Mouse (Mus musculus): ENCODE measurements around the gene Plekhg5. TPM values are rescaled to one million over a fixed set of nuclear protein-coding genes. Genes with fewer than 3 reads are reported as not detected.

Gene Plekhg5
- polyA plus RNA-seq, 1 experiment from 2014 or later, result 13.0 TPM

DNA sequence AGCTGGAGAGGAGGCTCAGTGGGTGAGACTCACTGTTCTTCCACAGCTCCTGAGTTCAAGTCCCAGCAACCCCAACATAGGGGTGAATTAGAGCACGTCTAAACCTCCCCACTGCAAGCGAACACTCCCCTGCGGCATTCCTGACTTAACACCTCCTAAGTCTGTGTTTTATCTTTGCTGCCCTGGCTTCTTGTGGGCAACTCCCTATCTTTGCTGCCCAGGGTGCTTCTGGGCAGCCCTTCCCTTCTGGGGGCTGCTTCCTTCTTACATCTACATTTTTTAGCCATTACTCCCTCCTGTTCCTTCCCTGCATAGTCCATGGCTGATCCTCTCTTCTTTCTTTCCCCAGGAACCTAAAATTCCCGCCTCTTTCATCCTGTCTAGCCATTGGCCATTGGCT lies 38.4 kb downstream of the Plekhg5 start:
- no peaks in the 10 kb centered on the region for H3K27me3 ChIP-seq
- in situ Hi-C loops (cut with MboI; ENCODE audit: low pct_unique_long_range_greater_than_20kb), result no loop called here
- POLR2A ChIA-PET, result no interaction called here
- ATAC-seq (no peak), DNase-seq (ENCODE audit: low read depth, low spot score) (no peak)
- CTCF ChIA-PET, result interaction anchor here (1.2 kb wide), 1 partner anchor 48 kb away, joined by 3 read pairs; no protein-coding TSS in a partner anchor
- TF ChIP-seq CTCF (IDR thresholded peaks at IDR 0.05), result no peak

DNA sequence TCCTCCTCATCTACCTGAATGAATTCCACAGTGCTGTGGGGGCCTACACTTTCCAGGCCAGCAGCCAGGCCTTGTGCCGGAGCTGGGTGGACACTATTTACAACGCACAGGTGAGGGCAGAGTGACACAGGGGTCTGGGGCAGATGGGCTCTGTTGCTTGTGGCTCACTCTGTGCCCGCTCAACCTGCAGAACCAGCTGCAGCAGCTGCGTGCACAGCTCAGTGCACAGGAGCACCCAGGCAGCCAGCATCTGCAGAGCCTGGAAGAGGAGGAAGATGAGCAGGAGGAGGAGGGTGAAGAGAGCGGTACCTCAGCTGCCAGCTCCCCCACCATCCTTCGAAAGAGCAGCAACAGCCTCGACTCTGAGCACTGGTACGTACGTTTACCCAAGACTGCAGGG lies 40.0 kb downstream of the Plekhg5 start:
- H3K27me3 ChIP-seq, result no peaks in the 10 kb centered on the region
- ChIA-PET POLR2A (no interaction called here), CTCF (interaction anchor here (1.1 to 1.3 kb wide), 2 partner anchors 9 to 28 kb away, joined by 3 read pairs; no protein-coding TSS in a partner anchor)
- no peak for TF ChIP-seq CTCF (IDR thresholded peaks at IDR 0.05)
- in situ Hi-C loops (cut with MboI; ENCODE audit: low pct_unique_long_range_greater_than_20kb), result no loop called here
- ATAC-seq (no peak), DNase-seq (ENCODE audit: low read depth, low spot score) (no peak)

DNA sequence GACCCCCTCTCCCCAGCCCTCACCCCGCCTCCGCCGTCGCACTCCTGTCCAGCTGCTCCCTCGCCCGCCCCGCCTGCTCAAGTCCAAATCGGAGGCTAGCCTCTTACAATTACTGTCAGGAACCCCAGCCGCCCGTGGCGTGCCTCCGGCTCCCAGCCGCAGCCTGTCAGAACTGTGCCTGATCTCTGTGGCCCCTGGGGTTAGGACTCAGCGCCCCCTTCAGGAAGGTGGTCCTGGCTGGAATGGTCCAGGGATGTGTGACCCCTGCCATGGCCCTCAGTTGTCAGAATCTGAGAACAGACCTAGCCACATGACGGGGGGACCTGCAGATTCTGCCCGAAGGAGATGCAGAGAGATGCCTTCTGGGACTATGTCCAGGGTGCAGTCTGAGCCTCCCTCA lies 41.8 kb downstream of the Plekhg5 start:
- in situ Hi-C loops (cut with MboI; ENCODE audit: low pct_unique_long_range_greater_than_20kb), result no loop called here
- POLR2A ChIA-PET, result no interaction called here
- ATAC-seq (no peak), DNase-seq (ENCODE audit: low read depth, low spot score) (no peak)
- no peak for TF ChIP-seq CTCF (IDR thresholded peaks at IDR 0.05)
- H3K27me3 ChIP-seq, result no peaks in the 10 kb centered on the region
- CTCF ChIA-PET, result no interaction called here

DNA sequence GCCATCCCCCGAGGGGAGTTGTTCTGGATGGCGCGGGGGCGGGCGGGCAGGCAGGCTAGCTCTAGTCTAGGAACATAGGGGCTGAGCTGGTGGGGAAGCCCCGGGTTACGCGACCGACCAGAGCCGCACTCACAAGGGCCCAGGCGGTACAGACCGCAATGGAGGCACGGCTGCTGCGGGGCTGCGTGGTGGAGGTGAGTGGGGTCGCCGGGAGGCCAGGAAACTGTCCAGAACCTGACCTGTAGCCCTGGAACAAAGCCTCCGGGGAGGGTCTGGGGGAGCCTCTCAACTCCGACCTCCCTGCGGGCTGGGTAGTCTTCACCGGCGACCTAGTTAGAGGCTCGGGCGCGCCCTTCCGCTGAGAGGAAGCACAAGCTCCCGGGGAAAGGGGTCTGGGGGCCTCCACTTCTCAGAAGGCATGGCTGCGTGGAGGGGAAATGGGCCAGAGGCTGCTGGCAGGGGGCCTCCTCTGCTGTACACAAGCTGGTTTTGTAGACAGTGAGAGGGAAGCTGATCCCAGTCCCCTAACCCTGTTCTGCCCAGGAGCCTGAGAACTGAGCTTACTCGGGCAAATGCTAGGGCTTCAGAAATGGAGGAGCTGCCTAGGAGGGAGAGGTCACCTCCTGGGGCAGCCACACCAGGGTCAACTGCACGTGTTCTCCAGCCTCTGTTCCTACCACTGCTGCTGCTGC lies 43.8 kb downstream of the Plekhg5 start, which contains the start of gene Tnfrsf25:
Gene Tnfrsf25, plus strand, starts transcription at position 14 of the 692 bp plus-strand sequence.
- in situ Hi-C loops (cut with MboI; ENCODE audit: low pct_unique_long_range_greater_than_20kb), result no loop called here
- no peaks in the 10 kb centered on the region for H3K27me3 ChIP-seq
- DNase-seq (ENCODE audit: low read depth, low spot score), result no peak
- CTCF ChIA-PET, result interaction anchor here (1.2 kb wide), 1 partner anchor 18 kb away, joined by 3 read pairs; no protein-coding TSS in a partner anchor
- no peak for ATAC-seq
- no peak for TF ChIP-seq CTCF (IDR thresholded peaks at IDR 0.05)
- POLR2A ChIA-PET, result no interaction called here

DNA sequence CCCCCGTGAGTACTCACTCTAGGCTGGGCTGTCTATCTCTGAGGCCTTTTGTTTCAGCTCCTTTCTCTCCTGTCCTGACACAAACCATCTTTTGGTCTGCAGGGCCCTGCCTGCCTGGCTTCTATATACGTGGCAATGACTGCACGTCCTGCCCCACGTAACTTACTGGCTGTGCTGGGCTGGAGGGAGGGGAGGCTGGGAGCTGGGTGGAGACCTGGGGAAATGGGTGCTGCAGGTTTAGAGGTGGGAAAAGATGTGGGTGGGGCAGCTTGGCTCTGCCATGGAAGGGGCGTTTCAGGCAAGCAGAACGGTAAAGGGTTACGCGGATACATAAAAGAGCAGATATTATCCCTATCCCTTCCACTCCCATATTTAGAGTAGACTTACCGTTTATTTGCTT lies 45.2 kb downstream of the Plekhg5 start:
- no peak for TF ChIP-seq CTCF (IDR thresholded peaks at IDR 0.05)
- in situ Hi-C loops (cut with MboI; ENCODE audit: low pct_unique_long_range_greater_than_20kb), result no loop called here
- ChIA-PET CTCF (no interaction called here), POLR2A (interaction anchor here (0.6 kb wide), 2 partner anchors 16 to 19 kb away, joined by 3 read pairs; no protein-coding TSS in a partner anchor)
- no peaks in the 10 kb centered on the region for H3K27me3 ChIP-seq
- ATAC-seq (no peak), DNase-seq (ENCODE audit: low read depth, low spot score) (no peak)

GRCm38 (mm10) chr4:152119396-152120292 lies 47.3 kb downstream of the Plekhg5 start:
- in situ Hi-C loops (cut with MboI; ENCODE audit: low pct_unique_long_range_greater_than_20kb), result no loop called here
- POLR2A ChIA-PET, result no interaction called here
- DNase-seq (ENCODE audit: low read depth, low spot score) (no peak), ATAC-seq (no peak)
- CTCF ChIA-PET, result interaction anchor here (1.2 to 2.5 kb wide), 2 partner anchors 15 to 17 kb away, joined by 3 to 7 read pairs; no protein-coding TSS in a partner anchor
- TF ChIP-seq CTCF (IDR thresholded peaks at IDR 0.05), result no peak
- no peaks in the 10 kb centered on the region for H3K27me3 ChIP-seq

DNA sequence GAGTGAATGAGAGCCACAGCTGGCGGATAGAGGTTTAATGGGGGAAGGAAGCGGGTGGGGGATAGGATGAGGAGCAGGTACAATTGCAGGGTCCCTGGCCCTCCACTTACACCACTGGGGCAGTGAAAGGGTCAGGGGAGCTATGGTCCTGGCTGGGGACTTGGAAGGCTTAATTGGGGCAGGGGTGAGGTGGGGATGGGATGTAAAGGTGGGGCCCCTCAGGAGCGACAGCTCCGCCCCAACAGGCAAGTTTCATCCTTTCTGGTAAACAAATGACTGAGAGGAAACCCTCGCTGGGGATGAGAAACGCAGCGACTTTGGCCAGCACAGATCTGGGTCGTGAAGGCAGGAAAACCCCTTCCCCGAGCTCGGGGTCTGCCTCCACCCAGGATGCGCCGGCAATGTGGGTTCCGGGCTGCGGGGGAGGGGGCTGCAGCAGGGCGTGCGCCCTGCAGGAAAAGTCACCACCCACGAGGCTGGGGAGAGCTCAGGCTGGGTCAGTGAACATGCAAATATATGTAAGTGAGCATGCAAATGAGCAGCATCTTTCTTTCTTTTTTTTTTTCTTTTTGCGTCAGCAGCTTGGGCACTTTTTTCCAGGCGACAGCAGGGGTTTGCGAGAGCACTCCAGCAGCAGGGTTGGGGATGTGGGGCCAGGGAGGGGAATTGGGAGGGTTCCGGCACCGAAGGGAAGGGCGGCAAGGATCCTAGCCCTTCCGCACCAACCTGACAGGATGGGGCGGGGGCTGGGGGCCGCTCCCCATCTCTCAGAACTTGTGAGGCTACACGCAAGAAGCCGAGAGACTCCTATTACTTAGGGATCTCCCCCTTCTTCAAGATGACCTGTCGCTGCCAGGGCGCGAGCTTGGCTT lies 48.2 kb downstream of the Plekhg5 start:
- ATAC-seq, result no peak
- in situ Hi-C loops (cut with MboI; ENCODE audit: low pct_unique_long_range_greater_than_20kb), result no loop called here
- CTCF ChIA-PET, result interaction anchor here (1.2 to 2.5 kb wide), 2 partner anchors 14 to 16 kb away, joined by 3 to 7 read pairs; no protein-coding TSS in a partner anchor
- POLR2A ChIA-PET, result no interaction called here
- DNase-seq (ENCODE audit: low read depth, low spot score), result no peak
- no peak for TF ChIP-seq CTCF (IDR thresholded peaks at IDR 0.05)
- no peaks in the 10 kb centered on the region for H3K27me3 ChIP-seq

DNA sequence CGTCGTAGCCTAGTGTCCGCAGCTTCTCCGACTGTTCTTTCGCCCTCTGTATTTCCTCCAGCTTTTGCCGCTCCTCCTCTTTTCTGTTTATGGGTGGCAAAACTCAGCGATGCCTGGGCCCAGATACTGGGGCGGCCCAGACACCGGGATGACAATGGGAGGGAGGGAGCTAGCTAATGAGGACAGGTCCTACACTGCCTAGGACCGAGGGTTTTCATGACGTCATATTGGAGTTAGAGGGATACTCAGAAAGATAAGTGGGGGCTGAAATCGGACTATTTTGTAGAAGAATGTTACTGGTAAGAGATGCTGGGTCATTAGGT lies 48.8 kb downstream of the Plekhg5 start:
- in situ Hi-C loops (cut with MboI; ENCODE audit: low pct_unique_long_range_greater_than_20kb), result no loop called here
- no peaks in the 10 kb centered on the region for H3K27me3 ChIP-seq
- ATAC-seq (no peak), DNase-seq (ENCODE audit: low read depth, low spot score) (no peak)
- ChIA-PET POLR2A (no interaction called here), CTCF (interaction anchor here (1.2 to 2.5 kb wide), 2 partner anchors 13 to 16 kb away, joined by 3 to 7 read pairs; no protein-coding TSS in a partner anchor)
- TF ChIP-seq CTCF (IDR thresholded peaks at IDR 0.05), result no peak

GRCm38 (mm10) chr4:152124361-152124961 lies 52.2 kb downstream of the Plekhg5 start:
- in situ Hi-C loops (cut with MboI; ENCODE audit: low pct_unique_long_range_greater_than_20kb), result no loop called here
- no peaks in the 10 kb centered on the region for H3K27me3 ChIP-seq
- DNase-seq (ENCODE audit: low read depth, low spot score), result no peak
- TF ChIP-seq CTCF (IDR thresholded peaks at IDR 0.05), result no peak
- POLR2A ChIA-PET, result interaction anchor here (0.6 kb wide), 1 partner anchor 1788 kb away, joined by 3 read pairs; no protein-coding TSS in a partner anchor
- ATAC-seq, result no peak
- CTCF ChIA-PET, result interaction anchor here (1.3 to 1.8 kb wide), 2 partner anchors 11 to 22 kb away, joined by 3 to 4 read pairs; no protein-coding TSS in a partner anchor

Measured in Patski (cell line).